Mouse (Mus musculus) liver, embryonic 12.5 days (tissue): Measurements from ENCODE around the gene Adcy4. TPM values are rescaled to one million over a fixed set of nuclear protein-coding genes. Genes with fewer than 3 reads are reported as not detected.

Source experiments
- ATAC-seq: fragments of 200-750 bp; cut with Nextera tagmentation; 2 replicates; pipeline ENCODE4 v1.8.0; 2017; ENCODE audit warnings: moderate number of reproducible peaks, mild to moderate bottlenecking, moderate library complexity
- H3K27ac ChIP-seq: fragments of 300-500 bp; sonication (generic); 2 replicates; pipeline ENCODE4 v1.5.1; 2016; ENCODE audit warnings: mild to moderate bottlenecking
- H3K27me3 ChIP-seq: fragments of 300-500 bp; sonication (generic); replicated peaks from 2 replicates; pipeline ENCODE4 v1.6.1; 2016; ENCODE audit warnings: mild to moderate bottlenecking, moderate library complexity
- H3K36me3 ChIP-seq: fragments of 300-500 bp; sonication (generic); 2 replicates; pipeline ENCODE4 v1.6.1; 2016; ENCODE audit warnings: mild to moderate bottlenecking, moderate library complexity
- H3K4me1 ChIP-seq: fragments of 300-500 bp; sonication (generic); 2 replicates; pipeline ENCODE4 v1.6.1; 2016
- H3K4me2 ChIP-seq: fragments of 300-500 bp; sonication (generic); 2 replicates; pipeline ENCODE4 v1.6.1; 2016; ENCODE audit warnings: mild to moderate bottlenecking, moderate library complexity
- H3K4me3 ChIP-seq: fragments of 300-500 bp; sonication (generic); 2 replicates; pipeline ENCODE4 v1.5.1; 2016; ENCODE audit warnings: mild to moderate bottlenecking, moderate library complexity
- H3K9ac ChIP-seq: fragments of 300-500 bp; sonication (generic); 2 replicates; pipeline ENCODE4 v1.6.1; 2016; ENCODE audit warnings: mild to moderate bottlenecking, moderate library complexity
- H3K9me3 ChIP-seq: fragments of 300-500 bp; sonication (generic); replicated peaks from 2 replicates; pipeline ENCODE4 v1.6.1; 2016; ENCODE audit warnings: mild to moderate bottlenecking, moderate library complexity
- WGBS: fragments of 180-500 bp; shearing (Covaris S2); methylation state at CpG from one replicate; pipeline ENCODE4 v1.1.7; 2016; ENCODE audit not compliant: insufficient replicate concordance; 5-methylcytosine and 5-hydroxymethylcytosine counted together
- polyA plus RNA-seq: library from polyadenylated mRNA; unstranded; fragments of >200 nt; fragmentation: Nextera tagmentation; extraction: Ambion mirVana; gene quantifications from 2 replicates; pipeline ENCODE4 v1.2.1, GENCODE M21; 2016

Adcy4 gene
- polyA plus RNA-seq, 1 experiment from 2014 or later: 3.6 TPM

DNA sequence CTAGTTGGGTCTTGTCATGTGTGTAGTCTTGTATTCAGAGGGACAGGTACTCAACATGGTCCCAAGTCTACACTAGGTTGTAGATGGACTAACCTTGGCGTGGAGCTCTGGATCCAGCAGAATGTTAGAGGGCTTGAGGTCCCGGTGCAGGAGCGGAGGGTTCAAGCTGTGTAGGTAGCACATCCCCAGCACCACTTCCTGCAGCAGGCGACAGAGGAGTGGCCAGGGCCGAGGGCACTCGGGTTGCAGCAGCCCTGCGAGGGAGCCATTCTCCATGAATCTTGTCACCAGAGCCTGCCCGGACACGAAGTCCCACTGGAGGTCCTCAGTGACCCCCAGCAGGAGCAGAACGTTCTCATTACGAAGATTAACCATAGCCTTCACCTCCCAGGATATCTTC, 3.8 kb upstream of the Adcy4 start:
- ATAC-seq: no peak
- Histone ChIP-seq H3K27ac (no peak overlapping the region), H3K4me2 (peak overlapping the region; percentile 88), H3K9me3 (no peaks in the 10 kb centered on the region), H3K27me3 (peaks cover 55% of the 10 kb centered on the region), H3K9ac (peak overlapping the region; percentile 67), H3K4me1 (peaks cover 27% of the 10 kb centered on the region), H3K4me3 (peak overlapping the region; percentile 62), H3K36me3 (peaks cover 8% of the 10 kb centered on the region; the same call in 1 of the 2 replicates)
- WGBS: 40% methylated on average over 11 of the region's 11 CpGs

DNA sequence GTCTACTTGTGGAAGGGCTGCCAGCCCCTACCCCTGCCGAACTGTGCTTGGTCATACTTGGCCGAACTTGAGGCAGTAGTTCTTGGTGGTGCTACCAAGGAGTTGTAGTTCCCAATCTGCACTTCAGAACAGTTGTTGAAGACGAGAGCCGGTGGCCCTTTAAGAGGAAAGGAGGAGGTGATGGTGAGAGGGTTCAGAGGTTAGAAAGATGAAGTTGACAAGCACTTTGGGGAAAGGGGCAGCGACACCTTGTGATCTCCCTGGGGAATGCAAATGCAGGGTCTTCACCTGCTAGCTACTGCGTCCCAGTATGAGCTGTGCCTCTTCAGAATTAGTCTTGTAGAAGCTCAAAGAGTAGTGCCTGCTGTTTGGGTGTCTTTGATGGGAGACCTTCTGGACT, 1.3 kb upstream of the Adcy4 start:
- Histone ChIP-seq H3K27ac (no peak overlapping the region), H3K27me3 (peaks cover 77% of the 10 kb centered on the region), H3K36me3 (peaks cover 8% of the 10 kb centered on the region; the same call in 1 of the 2 replicates), H3K4me3 (no peak overlapping the region), H3K4me2 (no peak overlapping the region), H3K4me1 (peaks cover 45% of the 10 kb centered on the region), H3K9me3 (no peaks in the 10 kb centered on the region), H3K9ac (no peak overlapping the region)
- no peak for ATAC-seq
- WGBS: 44% methylated on average over 6 of the region's 6 CpGs

DNA sequence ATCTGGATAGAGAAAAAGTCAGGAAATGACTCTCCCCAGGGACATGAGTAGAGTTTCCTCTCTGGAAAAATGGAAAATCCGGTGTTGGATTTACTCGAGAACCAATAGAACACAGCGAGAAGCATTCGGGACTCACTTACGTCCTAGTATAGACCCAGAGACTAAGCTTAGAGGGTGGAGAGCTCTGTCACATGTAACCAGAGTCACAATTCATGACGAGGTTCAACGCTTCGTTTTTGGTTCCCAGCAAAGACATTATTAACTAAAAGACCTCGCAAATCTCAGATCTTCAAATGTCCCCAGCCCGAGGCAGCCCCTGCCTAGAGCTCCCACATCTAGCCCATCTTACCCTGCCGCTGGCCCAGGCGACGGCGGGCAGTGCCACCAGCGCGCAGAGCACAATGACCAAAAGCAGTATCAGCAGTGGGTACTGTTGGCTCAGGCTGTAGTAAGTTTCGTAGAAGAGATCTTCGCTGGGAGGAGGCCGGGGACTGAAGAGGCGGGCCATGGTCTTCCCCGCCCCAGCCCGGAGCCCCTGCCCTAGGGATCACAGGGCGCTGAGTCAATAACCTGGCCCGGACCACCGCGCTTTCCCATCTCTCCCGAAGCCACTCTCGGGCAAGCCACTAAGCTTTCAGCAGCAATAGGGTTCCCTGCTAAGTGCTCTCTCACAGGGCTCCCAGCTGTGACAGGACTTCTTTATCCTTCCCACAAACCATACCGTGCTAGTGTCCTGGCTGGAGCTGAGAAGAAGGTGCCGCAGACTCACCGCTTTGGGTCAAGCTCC, 531 bp downstream of the Adcy4 start:
- Histone ChIP-seq H3K4me1 (peaks cover 37% of the 10 kb centered on the region), H3K9me3 (no peaks in the 10 kb centered on the region), H3K27me3 (peaks cover 83% of the 10 kb centered on the region), H3K27ac (no peak overlapping the region), H3K36me3 (peaks cover 8% of the 10 kb centered on the region; the same call in 1 of the 2 replicates), H3K4me3 (peak overlapping the region; percentile 31), H3K4me2 (peak overlapping the region; percentile 44), H3K9ac (no peak overlapping the region)
- WGBS: 6% methylated on average over 31 of the region's 31 CpGs
- no peak for ATAC-seq

DNA sequence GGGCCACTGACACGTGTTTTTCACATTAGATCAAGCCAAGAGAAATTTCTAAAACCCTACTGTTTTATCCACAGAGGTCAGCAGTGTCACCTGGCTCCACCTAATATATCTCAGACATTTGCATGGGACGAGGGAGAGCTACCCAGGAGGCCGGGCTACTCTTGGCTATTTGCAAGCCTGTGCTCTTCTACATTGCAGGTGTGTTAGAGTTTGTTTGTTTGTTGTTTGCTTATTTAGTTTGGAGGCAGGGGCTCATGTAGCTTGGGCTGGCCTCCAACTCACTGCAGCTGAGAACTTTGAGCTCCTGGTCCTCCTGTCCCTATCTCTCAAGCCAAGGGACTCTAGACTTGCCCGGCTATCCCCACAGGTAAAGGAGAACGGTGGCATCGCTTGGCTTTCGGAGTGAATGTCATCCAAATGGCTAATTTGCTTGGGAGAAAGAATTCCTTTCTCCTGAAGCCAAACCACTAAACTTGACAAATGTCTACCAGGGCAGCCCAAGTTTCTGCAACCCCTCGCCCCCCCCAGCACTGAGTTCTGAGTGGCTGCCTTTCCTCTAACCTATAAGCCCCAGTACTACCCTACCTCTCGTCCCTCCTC, 1.4 kb downstream of the Adcy4 start:
- WGBS: 54% methylated on average over 9 of the region's 9 CpGs
- Histone ChIP-seq H3K4me3 (no peak overlapping the region), H3K4me1 (peaks cover 32% of the 10 kb centered on the region), H3K9ac (no peak overlapping the region), H3K27me3 (peaks cover 75% of the 10 kb centered on the region), H3K9me3 (no peaks in the 10 kb centered on the region), H3K27ac (no peak overlapping the region), H3K36me3 (peaks cover 8% of the 10 kb centered on the region; the same call in 1 of the 2 replicates), H3K4me2 (peak overlapping the region; percentile 44; the same call in 1 of the 2 replicates)
- ATAC-seq: no peak

DNA sequence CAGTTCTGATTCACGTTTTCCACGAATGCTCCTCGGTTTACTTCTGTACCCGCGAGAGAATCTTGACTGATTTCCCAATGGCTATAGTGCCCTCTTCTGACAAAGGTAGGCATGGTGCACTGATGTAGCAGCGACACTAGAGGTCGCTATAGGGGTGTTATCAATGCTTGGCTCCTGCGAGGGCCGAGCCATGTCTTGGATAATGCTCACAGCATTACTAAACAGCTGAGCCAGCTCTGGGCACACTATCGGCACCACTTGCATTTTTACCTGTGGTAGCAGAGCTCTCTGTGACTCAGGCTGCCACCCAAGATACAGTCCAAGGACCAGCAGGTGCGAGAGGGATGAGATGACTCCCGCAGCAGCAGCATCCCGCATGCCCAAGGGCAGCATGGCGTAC, 2.6 kb downstream of the Adcy4 start:
- Histone ChIP-seq H3K27me3 (peaks cover 63% of the 10 kb centered on the region), H3K4me3 (no peak overlapping the region)
- peak; percentile 64 for ATAC-seq

DNA sequence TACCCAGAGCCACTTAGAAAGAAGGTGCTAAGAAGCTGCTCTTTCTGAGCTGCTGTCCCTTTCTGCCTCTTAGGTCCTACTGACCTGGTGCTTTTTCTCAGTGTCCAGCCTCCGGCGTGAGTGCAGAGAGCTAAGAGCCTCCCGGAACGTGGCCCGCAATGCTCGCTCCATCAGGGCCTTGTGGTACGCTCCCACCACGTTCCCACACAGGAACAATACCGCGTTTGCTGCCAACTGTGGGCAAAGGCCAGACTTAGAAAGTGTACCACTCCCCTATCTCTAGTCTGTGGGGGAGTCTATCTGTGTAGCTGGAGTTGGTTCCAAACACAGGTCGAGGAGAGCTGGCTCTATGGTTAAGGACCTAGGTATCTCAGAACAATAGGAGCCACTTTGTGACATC, 3.2 kb downstream of the Adcy4 start:
- WGBS: 68% methylated on average over 11 of the region's 11 CpGs

More for the DNA sequence above, 2.6 kb downstream of the Adcy4 start:
- no peak overlapping the region for H3K27ac ChIP-seq
- H3K4me2 ChIP-seq: peak overlapping the region; percentile 30
- WGBS: 16% methylated on average over 14 of the region's 14 CpGs
- H3K4me1 ChIP-seq: peaks cover 43% of the 10 kb centered on the region
- no peak overlapping the region for H3K9ac ChIP-seq
- no peaks in the 10 kb centered on the region for H3K9me3 ChIP-seq
- H3K36me3 ChIP-seq: peaks cover 8% of the 10 kb centered on the region; the same call in 1 of the 2 replicates

DNA sequence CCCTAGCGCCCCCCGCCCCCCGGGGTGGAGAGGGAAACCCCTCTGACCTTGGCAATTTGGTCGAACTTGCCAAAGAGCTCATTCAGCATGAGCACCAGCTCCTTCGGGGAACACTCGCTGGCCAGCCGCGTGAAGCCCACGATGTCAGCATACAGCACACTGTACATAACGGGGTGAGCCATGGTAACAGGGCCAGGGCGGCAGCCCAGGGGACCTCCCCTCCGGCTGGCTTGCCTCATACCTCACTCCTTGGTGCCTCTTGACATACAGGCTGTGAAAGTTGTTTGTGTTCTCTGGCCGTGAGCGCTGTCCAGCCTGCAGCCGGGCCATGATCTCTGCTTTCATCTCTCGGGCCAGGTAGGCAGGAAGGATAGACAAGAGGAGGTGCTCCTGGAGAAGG, 4.2 kb downstream of the Adcy4 start:
- Histone ChIP-seq H3K4me3 (no peak overlapping the region), H3K27me3 (peaks cover 56% of the 10 kb centered on the region), H3K4me2 (no peak overlapping the region), H3K4me1 (peaks cover 43% of the 10 kb centered on the region), H3K9ac (no peak overlapping the region), H3K36me3 (no peaks in the 10 kb centered on the region), H3K27ac (no peak overlapping the region), H3K9me3 (no peaks in the 10 kb centered on the region)
- ATAC-seq: no peak
- WGBS: 66% methylated on average over 16 of the region's 16 CpGs

More for the DNA sequence above, 3.2 kb downstream of the Adcy4 start:
- no peak for ATAC-seq
- H3K36me3 ChIP-seq: peaks cover 4% of the 10 kb centered on the region; the same call in 1 of the 2 replicates
- no peak overlapping the region for H3K9ac ChIP-seq
- H3K4me3 ChIP-seq: no peak overlapping the region
- H3K27me3 ChIP-seq: peaks cover 59% of the 10 kb centered on the region
- no peaks in the 10 kb centered on the region for H3K9me3 ChIP-seq
- H3K27ac ChIP-seq: no peak overlapping the region
- peaks cover 43% of the 10 kb centered on the region for H3K4me1 ChIP-seq
- no peak overlapping the region for H3K4me2 ChIP-seq

DNA sequence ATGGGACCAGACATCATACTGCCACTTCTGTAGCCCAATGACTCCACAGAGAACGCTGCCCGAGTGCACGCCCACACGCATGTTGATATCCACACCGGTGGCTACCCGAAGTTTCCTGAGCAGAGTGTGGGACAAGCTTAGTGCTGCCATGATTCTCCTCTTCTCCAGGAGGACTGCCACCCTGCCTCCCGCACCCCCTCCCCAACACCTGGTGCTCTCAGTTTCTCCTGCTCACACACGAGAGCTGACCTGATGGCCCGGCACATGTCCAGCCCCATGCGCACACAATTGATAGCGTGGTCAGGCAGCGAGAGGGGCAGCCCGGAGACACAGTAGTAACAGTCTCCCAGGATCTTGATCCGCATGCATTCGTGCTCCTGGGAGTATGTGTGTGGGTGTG, 5.2 kb downstream of the Adcy4 start:
- no peak overlapping the region for H3K27ac ChIP-seq
- H3K4me3 ChIP-seq: no peak overlapping the region
- no peak for ATAC-seq
- H3K27me3 ChIP-seq: peaks cover 56% of the 10 kb centered on the region
- H3K9ac ChIP-seq: no peak overlapping the region
- no peak overlapping the region for H3K4me2 ChIP-seq
- H3K9me3 ChIP-seq: no peaks in the 10 kb centered on the region
- no peaks in the 10 kb centered on the region for H3K36me3 ChIP-seq
- WGBS: 79% methylated on average over 15 of the region's 15 CpGs
- H3K4me1 ChIP-seq: peaks cover 38% of the 10 kb centered on the region

DNA sequence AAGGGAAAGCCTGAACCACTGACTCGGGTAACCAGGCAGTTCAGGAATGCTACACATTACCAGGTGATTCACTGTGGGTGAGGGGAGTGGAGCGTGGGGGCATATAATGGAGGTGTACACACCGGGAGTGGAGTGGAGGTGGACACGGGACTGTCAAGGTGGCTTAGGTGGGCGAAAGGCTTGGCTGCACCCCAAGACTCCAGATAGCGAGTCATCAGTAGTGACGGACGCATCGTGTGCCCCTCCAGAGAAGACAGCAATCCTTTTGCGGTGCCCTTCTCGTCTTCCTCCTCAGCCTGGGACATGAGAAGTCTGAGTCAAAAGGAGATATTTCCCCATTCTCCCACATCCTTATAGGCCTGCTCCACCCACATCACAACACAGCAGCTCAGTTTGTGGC, 6.1 kb downstream of the Adcy4 start:
- Histone ChIP-seq H3K36me3 (no peaks in the 10 kb centered on the region), H3K4me3 (no peak overlapping the region), H3K27ac (no peak overlapping the region), H3K9me3 (no peaks in the 10 kb centered on the region), H3K4me1 (peaks cover 33% of the 10 kb centered on the region), H3K9ac (no peak overlapping the region), H3K4me2 (no peak overlapping the region), H3K27me3 (peaks cover 53% of the 10 kb centered on the region)
- 72% methylated on average over 11 of the region's 11 CpGs for WGBS
- ATAC-seq: no peak

DNA sequence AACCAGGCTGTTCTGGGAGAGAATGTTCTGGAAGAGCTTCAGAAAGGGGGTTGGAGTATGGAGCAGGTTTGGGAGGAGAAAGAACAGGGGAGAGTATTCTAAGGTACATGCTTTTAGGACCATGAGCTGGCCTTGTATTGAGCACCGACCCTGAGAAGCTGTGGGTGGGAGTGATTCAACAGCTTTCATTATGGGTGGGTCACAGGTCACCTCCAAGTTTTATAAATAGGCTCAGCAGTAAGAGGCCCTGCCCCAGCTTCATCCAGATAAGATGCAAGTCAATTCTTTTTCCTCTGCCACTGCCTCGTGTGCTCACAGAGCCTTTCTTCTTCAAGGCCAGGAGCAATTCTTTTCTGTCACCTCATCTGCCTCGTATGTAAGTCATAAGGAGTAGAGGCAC, 6.7 kb downstream of the Adcy4 start:
- Histone ChIP-seq H3K9ac (no peak overlapping the region), H3K4me2 (no peak overlapping the region), H3K4me1 (peaks cover 33% of the 10 kb centered on the region), H3K36me3 (no peaks in the 10 kb centered on the region), H3K9me3 (no peaks in the 10 kb centered on the region), H3K27me3 (peaks cover 53% of the 10 kb centered on the region), H3K4me3 (no peak overlapping the region), H3K27ac (no peak overlapping the region)
- 15% methylated on average over 3 of the region's 3 CpGs for WGBS
- no peak for ATAC-seq

DNA sequence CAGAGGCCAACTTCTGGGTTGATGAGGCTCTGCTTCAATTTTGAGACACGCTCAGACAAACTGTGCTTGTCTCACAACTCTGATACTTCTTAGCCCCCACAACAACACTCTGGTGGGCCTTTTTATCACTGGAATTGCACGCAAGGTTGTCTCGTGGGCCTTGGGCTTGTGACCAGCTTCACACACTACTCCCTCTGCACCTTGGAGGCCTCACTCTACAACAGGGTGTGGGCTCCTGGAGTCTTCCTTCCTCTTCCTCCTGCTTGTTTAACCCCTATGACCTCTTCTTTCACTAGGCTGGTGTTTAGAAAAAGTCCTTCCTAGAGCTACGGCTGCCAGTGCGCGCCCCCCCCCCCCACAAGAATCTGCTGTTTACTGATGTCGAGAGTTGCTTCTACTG, 7.2 kb downstream of the Adcy4 start:
- Histone ChIP-seq H3K4me1 (peaks cover 30% of the 10 kb centered on the region), H3K27ac (no peak overlapping the region), H3K36me3 (no peaks in the 10 kb centered on the region), H3K9me3 (no peaks in the 10 kb centered on the region), H3K4me3 (no peak overlapping the region), H3K27me3 (peaks cover 53% of the 10 kb centered on the region), H3K9ac (no peak overlapping the region), H3K4me2 (no peak overlapping the region)
- 51% methylated on average over 7 of the region's 7 CpGs for WGBS
- ATAC-seq: no peak

DNA sequence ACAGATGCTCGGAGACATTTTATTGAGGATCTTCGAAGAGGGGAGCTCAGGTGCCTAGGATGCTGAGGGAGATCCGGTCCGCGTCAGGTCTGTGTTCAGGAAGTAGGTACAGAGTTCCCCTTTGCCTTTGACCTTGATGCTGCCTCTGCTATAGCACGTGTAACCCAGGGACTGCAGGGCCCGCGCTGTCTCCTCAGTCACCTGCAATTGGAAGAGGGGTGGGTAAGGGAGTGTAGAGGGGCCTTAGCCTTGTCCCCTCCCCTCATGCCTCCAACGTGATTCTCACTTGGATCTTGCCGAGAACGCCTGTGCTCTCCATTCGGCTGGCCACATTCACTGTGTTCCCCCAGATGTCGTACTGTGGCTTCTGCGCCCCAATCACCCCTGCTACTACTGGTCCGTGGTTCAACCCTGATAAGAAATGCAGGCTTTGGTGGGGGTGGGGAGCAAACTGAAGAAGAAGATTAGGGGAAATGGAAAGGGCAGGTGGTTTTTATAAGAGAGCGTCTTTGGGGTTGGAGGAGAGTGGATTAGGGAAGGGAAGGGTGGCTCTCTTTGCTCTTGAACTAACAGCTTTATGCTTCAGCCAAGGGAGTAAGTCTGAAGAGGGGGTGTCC, 14.7 kb downstream of the Adcy4 start:
- Histone ChIP-seq H3K9me3 (no peaks in the 10 kb centered on the region), H3K27me3 (peaks cover 67% of the 10 kb centered on the region), H3K4me2 (peak overlapping the region; percentile 43), H3K9ac (no peak overlapping the region; the same call in 1 of the 2 replicates), H3K4me1 (peaks cover 55% of the 10 kb centered on the region), H3K4me3 (no peak overlapping the region), H3K36me3 (no peaks in the 10 kb centered on the region), H3K27ac (no peak overlapping the region)
- 28% methylated on average over 16 of the region's 16 CpGs for WGBS
- ATAC-seq: peak; percentile 68
